Mouse (Mus musculus) embryonic facial prominence, embryonic 10.5 days (tissue): ENCODE measurements at regions not wholly inside any gene's neighbourhood (a gene's known extent, or its start where the extent isn't known, plus 50 kb on each side); places are given as distances from the start of the nearest gene placed in this dataset.

Experiments used
- DNase-seq: peaks from one replicate; pipeline ENCODE4 v3.0.0-alpha.2; 2017; ENCODE audit warnings: low spot score
- H3K27ac ChIP-seq: fragments of 300-500 bp; sonication (generic); replicated peaks from 2 replicates; pipeline ENCODE4 v1.5.1; 2016; ENCODE audit warnings: mild to moderate bottlenecking
- H3K27me3 ChIP-seq: fragments of 300-500 bp; sonication (generic); replicated peaks from 2 replicates; pipeline ENCODE4 v1.6.1; 2016; ENCODE audit warnings: low read depth, mild to moderate bottlenecking; ENCODE audit not compliant: poor library complexity, severe bottlenecking
- H3K36me3 ChIP-seq: fragments of 300-500 bp; sonication (generic); replicated peaks from 2 replicates; pipeline ENCODE4 v1.6.1; 2016; ENCODE audit warnings: mild to moderate bottlenecking, moderate library complexity
- H3K4me1 ChIP-seq: fragments of 300-500 bp; sonication (generic); 2 replicates; pipeline ENCODE4 v1.6.1; 2016
- H3K4me3 ChIP-seq: fragments of 300-500 bp; sonication (generic); 2 replicates; pipeline ENCODE4 v1.5.1; 2016; ENCODE audit warnings: mild to moderate bottlenecking, moderate library complexity
- H3K9me3 ChIP-seq: fragments of 300-500 bp; sonication (generic); 2 replicates; pipeline ENCODE4 v1.6.1; 2016; ENCODE audit warnings: mild to moderate bottlenecking
- WGBS: fragments of 180-500 bp; shearing (Covaris S2); methylation state at CpG from one replicate; pipeline ENCODE4 v1.1.7; 2016; 5-methylcytosine and 5-hydroxymethylcytosine counted together

GRCm38 (mm10) chr15:24990082-24990786, 423.3 kb downstream of the Basp1 start:
- H3K36me3 ChIP-seq: no peaks in the 10 kb centered on the region
- 89% methylated on average over 5 of the region's 5 CpGs for WGBS
- no peaks in the 10 kb centered on the region for H3K4me1 ChIP-seq

GRCm38 (mm10) chr15:24980841-24981240, 432.7 kb downstream of the Basp1 start:
- Histone ChIP-seq H3K36me3 (no peaks in the 10 kb centered on the region), H3K4me1 (peaks cover 6% of the 10 kb centered on the region), H3K9me3 (no peaks in the 10 kb centered on the region), H3K27me3 (no peaks in the 10 kb centered on the region), H3K4me3 (no peak overlapping the region), H3K27ac (no peak overlapping the region)
- WGBS: 17% methylated on average over 4 of the region's 4 CpGs
- peak; percentile 41 for DNase-seq

More at GRCm38 (mm10) chr15:24990082-24990786, 423.3 kb downstream of the Basp1 start:
- Histone ChIP-seq H3K27me3 (no peaks in the 10 kb centered on the region), H3K27ac (no peak overlapping the region), H3K4me3 (no peak overlapping the region), H3K9me3 (no peaks in the 10 kb centered on the region)
- DNase-seq: no peak

DNA sequence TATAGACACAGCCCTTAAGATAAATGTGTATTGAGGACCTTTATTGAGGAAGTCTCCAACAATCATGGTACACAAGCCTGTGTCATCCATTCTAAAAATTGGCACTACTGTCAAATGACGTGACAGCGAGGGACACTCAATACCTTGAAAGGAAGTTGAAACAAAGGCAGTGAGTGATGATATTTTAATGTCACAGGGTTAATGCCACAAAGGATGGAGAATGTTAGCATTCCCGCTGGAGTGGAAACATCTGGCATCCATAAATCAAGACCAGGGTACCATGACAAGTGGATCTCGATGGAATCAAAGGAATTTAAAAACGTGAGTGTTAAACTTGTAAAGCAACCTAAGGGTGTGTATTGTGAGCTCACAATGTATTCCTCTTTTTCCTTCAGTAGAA, 441.5 kb downstream of the Basp1 start:
- H3K9me3 ChIP-seq: no peaks in the 10 kb centered on the region
- H3K4me1 ChIP-seq: peaks cover 9% of the 10 kb centered on the region; the same call in 1 of the 2 replicates
- WGBS: 35% methylated on average over 5 of the region's 5 CpGs
- H3K4me3 ChIP-seq: no peak overlapping the region
- H3K27me3 ChIP-seq: no peaks in the 10 kb centered on the region
- peak; percentile 13 for DNase-seq
- H3K27ac ChIP-seq: no peak overlapping the region
- no peaks in the 10 kb centered on the region for H3K36me3 ChIP-seq

GRCm38 (mm10) chr15:24969391-24969812, 444.2 kb downstream of the Basp1 start:
- no peak for DNase-seq
- Histone ChIP-seq H3K9me3 (no peaks in the 10 kb centered on the region), H3K27me3 (no peaks in the 10 kb centered on the region), H3K36me3 (no peaks in the 10 kb centered on the region), H3K27ac (no peak overlapping the region), H3K4me3 (no peak overlapping the region), H3K4me1 (peaks cover 9% of the 10 kb centered on the region; the same call in 1 of the 2 replicates)
- 59% methylated on average over 2 of the region's 2 CpGs for WGBS

GRCm38 (mm10) chr15:24968636-24969317, 444.8 kb downstream of the Basp1 start:
- Histone ChIP-seq H3K27me3 (no peaks in the 10 kb centered on the region), H3K4me1 (peaks cover 9% of the 10 kb centered on the region; the same call in 1 of the 2 replicates), H3K9me3 (no peaks in the 10 kb centered on the region), H3K36me3 (no peaks in the 10 kb centered on the region), H3K27ac (no peak overlapping the region), H3K4me3 (no peak overlapping the region)
- DNase-seq: no peak
- WGBS: 93% methylated on average over 7 of the region's 7 CpGs

- no peaks in the 10 kb centered on the region for H3K27me3 ChIP-seq
- H3K4me3 ChIP-seq: no peak overlapping the region
- H3K36me3 ChIP-seq: no peaks in the 10 kb centered on the region
- H3K9me3 ChIP-seq: no peaks in the 10 kb centered on the region
- no peak overlapping the region for H3K27ac ChIP-seq
- DNase-seq: no peak
- no peaks in the 10 kb centered on the region for H3K4me1 ChIP-seq
- WGBS: 86% methylated on average over 2 of the region's 2 CpGs
These were observed 483.8 kb downstream of the Basp1 start for GRCm38 (mm10) chr15:24929742-24930141.

DNA sequence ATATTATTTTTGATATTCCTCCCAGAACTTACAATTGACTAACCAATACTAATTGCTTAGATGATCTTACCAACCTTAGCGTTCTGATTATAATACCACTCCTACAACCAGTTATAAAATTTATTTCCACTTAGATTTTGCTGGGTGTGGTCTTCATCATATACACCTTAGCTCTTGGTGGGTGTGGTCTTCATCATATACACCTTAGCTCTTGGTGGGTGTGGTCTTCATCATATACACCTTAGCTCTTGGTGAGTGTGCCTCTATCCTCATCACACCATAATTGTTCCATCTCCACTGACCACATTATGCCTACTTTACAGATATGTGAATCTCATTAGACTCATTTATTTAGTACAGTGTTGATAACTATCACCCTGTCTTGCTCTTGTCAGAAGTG, 501.7 kb downstream of the Basp1 start:
- Histone ChIP-seq H3K27ac (no peak overlapping the region), H3K4me1 (peaks cover 2% of the 10 kb centered on the region; the same call in 1 of the 2 replicates), H3K27me3 (no peaks in the 10 kb centered on the region), H3K36me3 (no peaks in the 10 kb centered on the region), H3K9me3 (no peaks in the 10 kb centered on the region), H3K4me3 (no peak overlapping the region)
- no peak for DNase-seq
- WGBS: 74% methylated on average over 1 of the region's 1 CpGs

GRCm38 (mm10) chr15:24911466-24911865, 502.1 kb downstream of the Basp1 start:
- 49% methylated on average over 1 of the region's 1 CpGs for WGBS
- DNase-seq: no peak

DNA sequence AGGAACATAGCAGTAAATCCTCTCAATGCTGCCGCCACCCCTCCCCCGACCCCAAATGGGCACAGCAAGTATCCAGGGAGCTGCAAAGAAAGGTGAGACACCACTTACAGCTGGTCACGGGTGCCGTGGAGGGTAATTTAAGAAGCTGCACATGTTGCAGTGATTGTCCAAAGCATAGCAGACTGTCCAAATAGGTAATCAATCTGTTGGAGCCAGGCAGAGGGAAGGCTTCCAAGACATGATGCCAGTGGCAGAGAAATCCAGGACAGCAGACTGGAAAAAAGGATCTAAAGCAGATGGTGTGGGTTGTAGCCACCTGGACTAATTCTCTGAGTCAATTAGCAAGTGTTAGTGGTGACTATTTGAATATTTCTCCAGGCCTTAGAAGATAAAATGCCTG, 506.6 kb downstream of the Basp1 start:
- peak; percentile 20 for DNase-seq
- H3K36me3 ChIP-seq: no peaks in the 10 kb centered on the region

More at GRCm38 (mm10) chr15:24911466-24911865, 502.1 kb downstream of the Basp1 start:
- Histone ChIP-seq H3K36me3 (no peaks in the 10 kb centered on the region), H3K27ac (no peak overlapping the region), H3K4me3 (no peak overlapping the region), H3K4me1 (peaks cover 3% of the 10 kb centered on the region; the same call in 1 of the 2 replicates), H3K9me3 (no peaks in the 10 kb centered on the region), H3K27me3 (no peaks in the 10 kb centered on the region)

GRCm38 (mm10) chr15:24878846-24879245, 534.7 kb downstream of the Basp1 start:
- H3K27ac ChIP-seq: no peak overlapping the region
- no peak overlapping the region for H3K4me3 ChIP-seq
- H3K36me3 ChIP-seq: no peaks in the 10 kb centered on the region
- H3K27me3 ChIP-seq: no peaks in the 10 kb centered on the region
- no peaks in the 10 kb centered on the region for H3K9me3 ChIP-seq
- no peaks in the 10 kb centered on the region for H3K4me1 ChIP-seq
- no peak for DNase-seq
- 70% methylated on average over 1 of the region's 1 CpGs for WGBS

More for the DNA sequence above, 506.6 kb downstream of the Basp1 start:
- H3K4me3 ChIP-seq: no peak overlapping the region
- no peak overlapping the region for H3K27ac ChIP-seq
- H3K9me3 ChIP-seq: no peaks in the 10 kb centered on the region
- H3K27me3 ChIP-seq: no peaks in the 10 kb centered on the region
- WGBS: 58% methylated on average over 4 of the region's 4 CpGs
- H3K4me1 ChIP-seq: peaks cover 3% of the 10 kb centered on the region; the same call in 1 of the 2 replicates

GRCm38 (mm10) chr15:24877711-24878598, 535.6 kb downstream of the Basp1 start:
- no peak overlapping the region for H3K27ac ChIP-seq
- no peak overlapping the region for H3K4me3 ChIP-seq
- no peak for DNase-seq
- no peaks in the 10 kb centered on the region for H3K36me3 ChIP-seq
- H3K4me1 ChIP-seq: no peaks in the 10 kb centered on the region
- H3K9me3 ChIP-seq: no peaks in the 10 kb centered on the region
- no peaks in the 10 kb centered on the region for H3K27me3 ChIP-seq
- 72% methylated on average over 6 of the region's 6 CpGs for WGBS

- Histone ChIP-seq H3K9me3 (no peaks in the 10 kb centered on the region), H3K27ac (no peak overlapping the region), H3K4me3 (no peak overlapping the region), H3K36me3 (no peaks in the 10 kb centered on the region), H3K27me3 (no peaks in the 10 kb centered on the region), H3K4me1 (no peaks in the 10 kb centered on the region)
- DNase-seq: no peak
- 86% methylated on average over 5 of the region's 5 CpGs for WGBS
These were observed 537.3 kb downstream of the Basp1 start for GRCm38 (mm10) chr15:24876157-24876731.
